Mouse (Mus musculus) megakaryocyte, embryonic 14.5 days (primary cell): Measurements from ENCODE around the gene Mst1.

Experiments
- FLI1 ChIP-seq: IDR thresholded peaks from 2 replicates; pipeline ENCODE4 v1.6.1; 2012; ENCODE audit warnings: low read length, inconsistent platforms, mixed read lengths
- GATA1 ChIP-seq: IDR thresholded peaks from 3 replicates; pipeline ENCODE4 v1.6.1; 2012; ENCODE audit warnings: mixed read lengths, low read length, inconsistent platforms, borderline replicate concordance

DNA sequence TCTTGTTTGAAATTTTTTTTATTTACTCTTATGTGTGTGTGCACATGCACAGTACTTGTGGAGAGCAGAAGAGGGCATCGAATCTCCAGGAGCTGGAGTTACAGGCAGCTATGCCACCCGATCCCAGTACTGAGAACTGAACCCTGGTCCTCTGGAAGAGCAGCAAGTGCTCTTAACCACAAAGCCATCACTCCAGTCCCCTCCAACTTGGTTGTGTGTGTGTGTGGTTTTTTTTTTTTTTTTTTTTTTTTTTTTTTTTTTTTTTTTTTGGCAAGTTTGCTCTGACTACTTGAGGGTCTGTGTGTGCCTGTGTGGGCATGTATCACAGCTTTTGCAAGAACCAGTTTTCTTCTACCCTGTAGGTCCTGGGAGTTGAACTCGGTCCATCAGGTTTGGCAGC, 52.1 kb downstream of the Mst1 start:
- TF ChIP-seq GATA1 = no peak
- no peak for TF ChIP-seq FLI1
